Mouse (Mus musculus): ENCODE results near the gene Zcchc24. TPM values are rescaled to one million over a fixed set of nuclear protein-coding genes. Genes with fewer than 3 reads are reported as not detected.
A peak's percentile ranks its signal among the peaks of the same experiment; 100 is the strongest.

Gene Zcchc24
- polyA plus RNA-seq, 1 experiment from 2014 or later = 10.3 TPM

DNA sequence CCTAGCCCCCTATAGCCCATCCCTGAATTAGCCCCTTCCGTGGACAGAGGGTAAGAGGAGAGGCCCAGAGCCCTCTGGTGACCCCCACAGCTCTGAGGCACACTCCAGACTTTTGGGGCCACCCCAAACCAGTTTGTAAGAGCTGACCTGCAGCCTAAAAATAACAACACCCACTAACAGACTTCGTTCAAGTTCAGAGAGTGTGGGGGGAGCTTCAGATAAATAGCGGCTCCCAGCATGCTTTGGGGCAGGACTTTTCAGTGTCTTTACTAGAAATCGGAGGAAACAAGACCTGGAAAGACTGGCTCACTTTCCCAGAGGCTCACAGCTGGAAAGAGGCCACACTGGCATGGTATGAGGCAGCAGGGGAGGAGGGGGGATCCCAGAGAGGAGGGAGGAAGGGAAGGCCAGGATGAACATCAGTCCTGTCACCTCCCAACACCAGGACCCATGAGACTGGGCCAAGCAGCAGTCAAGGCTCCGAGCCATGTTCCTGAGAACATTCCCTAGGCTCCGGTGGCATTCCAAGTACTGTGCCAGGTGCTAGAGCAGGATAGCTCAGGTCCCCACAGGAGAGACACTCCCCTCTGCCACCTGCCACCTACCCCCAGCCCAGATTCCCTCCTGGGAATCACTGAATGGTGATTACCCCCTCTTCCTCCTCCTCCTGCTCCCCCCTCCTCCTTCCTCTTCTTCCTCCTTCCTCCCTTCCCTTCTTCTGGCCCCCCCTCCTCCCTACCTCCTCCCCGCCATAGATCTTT, 20.7 kb downstream of the Zcchc24 start:
- Histone ChIP-seq H3K4me1 (replicated peaks; ENCODE audit: control insufficient read depth, insufficient read depth, low read length) (peaks cover 10% of the 10 kb centered on the region), H3K4me2 (replicated peaks; ENCODE audit: low read depth) (no peak overlapping the region), H3K27ac (ENCODE audit: low read depth, low read length) (no peak overlapping the region), H3K27me3 (replicated peaks; ENCODE audit: control insufficient read depth, insufficient read depth, low read length) (no peaks in the 10 kb centered on the region), H3K4me3 (ENCODE audit: low read depth, low read length) (no peak overlapping the region), H3K9me3 (ENCODE audit: control insufficient read depth) (no peaks in the 10 kb centered on the region), H3K36me3 (ENCODE audit: control insufficient read depth, insufficient read depth) (peaks cover 25% of the 10 kb centered on the region), H3K9ac (ENCODE audit: low read depth, low read length) (no peak overlapping the region)
- no peak for TF ChIP-seq CTCF (IDR thresholded peaks at IDR 0.05; ENCODE audit: low read depth)
- ATAC-seq = no peak
- WGBS = 79% methylated on average over 7 of the region's 7 CpGs

DNA sequence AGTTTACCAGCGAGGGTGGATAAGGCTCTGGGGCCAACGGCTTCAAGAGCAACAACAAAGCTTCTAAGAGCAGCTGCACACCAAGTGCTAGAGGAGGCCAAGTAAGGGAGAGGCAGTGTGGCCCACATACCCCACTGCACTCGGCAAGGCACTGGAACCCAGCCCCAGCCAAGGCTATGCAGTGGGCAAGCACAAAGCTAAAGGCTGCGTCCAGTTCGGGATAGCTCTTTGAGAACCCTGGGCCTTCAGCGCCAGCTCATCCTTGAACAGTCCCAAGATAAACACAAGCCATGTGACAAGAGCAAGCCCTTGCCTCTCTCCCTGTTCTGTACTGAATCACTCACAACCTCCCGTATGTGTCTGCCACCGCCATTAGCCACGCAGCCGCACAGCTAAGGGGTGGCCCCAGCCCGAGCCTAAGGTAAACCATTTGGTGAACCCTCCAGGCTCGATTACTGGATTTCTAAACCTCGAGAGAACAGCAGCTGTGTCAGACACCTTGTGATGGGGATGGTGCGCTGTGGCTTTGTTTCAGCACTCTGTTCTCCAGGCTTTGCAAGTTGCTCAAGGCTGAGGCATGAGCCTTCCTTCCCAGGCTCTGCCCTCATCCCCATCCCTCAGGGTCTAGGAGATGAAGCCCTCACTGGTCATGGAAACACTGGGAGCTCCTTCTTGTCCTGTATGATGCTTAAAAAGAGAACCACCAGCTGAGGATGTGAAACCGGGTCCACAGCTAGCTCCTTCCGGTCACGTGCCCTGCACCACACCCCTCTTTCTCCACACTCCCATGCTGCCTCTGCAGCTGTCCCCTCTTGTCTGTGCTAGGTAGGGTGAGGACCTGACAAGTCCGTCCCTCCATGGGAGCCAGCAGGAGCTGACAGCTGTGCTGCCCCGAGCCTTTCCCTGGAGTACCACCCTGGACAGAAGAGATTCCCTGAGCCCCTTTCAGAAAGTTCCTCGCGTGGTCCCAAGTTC, 21.6 kb downstream of the Zcchc24 start:
- Histone ChIP-seq H3K9me3 (ENCODE audit: control insufficient read depth) (no peaks in the 10 kb centered on the region), H3K4me1 (replicated peaks; ENCODE audit: control insufficient read depth, insufficient read depth, low read length) (peaks cover 10% of the 10 kb centered on the region), H3K4me2 (replicated peaks; ENCODE audit: low read depth) (no peak overlapping the region), H3K27ac (ENCODE audit: low read depth, low read length) (no peak overlapping the region), H3K36me3 (ENCODE audit: control insufficient read depth, insufficient read depth) (peaks cover 25% of the 10 kb centered on the region), H3K4me3 (ENCODE audit: low read depth, low read length) (no peak overlapping the region), H3K27me3 (replicated peaks; ENCODE audit: control insufficient read depth, insufficient read depth, low read length) (no peaks in the 10 kb centered on the region), H3K9ac (ENCODE audit: low read depth, low read length) (no peak overlapping the region)
- no peak for ATAC-seq
- TF ChIP-seq CTCF (IDR thresholded peaks at IDR 0.05; ENCODE audit: low read depth) = no peak
- 65% methylated on average over 21 of the region's 21 CpGs for WGBS

DNA sequence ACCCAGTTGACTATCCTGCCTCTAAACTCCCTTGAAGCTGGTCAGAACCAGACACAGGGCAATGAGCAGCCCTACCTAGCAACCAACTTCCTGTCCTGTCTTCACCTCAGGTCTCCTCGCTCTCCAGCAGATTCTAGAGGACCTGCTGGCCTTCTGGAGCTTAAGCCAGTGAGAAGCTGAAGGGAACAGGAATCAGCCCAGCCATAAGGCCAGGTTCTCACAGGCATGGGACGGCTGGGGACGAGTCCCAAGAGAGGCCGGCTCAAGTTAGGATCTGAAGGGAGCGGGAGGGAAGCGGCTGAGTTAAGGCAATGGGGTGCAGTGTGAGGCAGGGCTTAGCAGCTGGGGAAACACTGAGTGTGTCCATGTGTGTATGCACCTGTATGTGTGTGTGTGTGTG, 22.5 kb downstream of the Zcchc24 start:
- Histone ChIP-seq H3K36me3 (ENCODE audit: control insufficient read depth, insufficient read depth) (peaks cover 19% of the 10 kb centered on the region), H3K9me3 (ENCODE audit: control insufficient read depth) (no peaks in the 10 kb centered on the region), H3K4me3 (ENCODE audit: low read depth, low read length) (no peak overlapping the region), H3K27me3 (replicated peaks; ENCODE audit: control insufficient read depth, insufficient read depth, low read length) (no peaks in the 10 kb centered on the region), H3K9ac (ENCODE audit: low read depth, low read length) (no peak overlapping the region), H3K4me1 (replicated peaks; ENCODE audit: control insufficient read depth, insufficient read depth, low read length) (peaks cover 10% of the 10 kb centered on the region), H3K27ac (ENCODE audit: low read depth, low read length) (0 out of 2 replicates have a peak overlapping the region, but pooled peaks have one; percentile 88), H3K4me2 (replicated peaks; ENCODE audit: low read depth) (no peak overlapping the region)
- 89% methylated on average over 6 of the region's 6 CpGs for WGBS
- ATAC-seq = no peak
- TF ChIP-seq CTCF (IDR thresholded peaks at IDR 0.05; ENCODE audit: low read depth) = no peak

DNA sequence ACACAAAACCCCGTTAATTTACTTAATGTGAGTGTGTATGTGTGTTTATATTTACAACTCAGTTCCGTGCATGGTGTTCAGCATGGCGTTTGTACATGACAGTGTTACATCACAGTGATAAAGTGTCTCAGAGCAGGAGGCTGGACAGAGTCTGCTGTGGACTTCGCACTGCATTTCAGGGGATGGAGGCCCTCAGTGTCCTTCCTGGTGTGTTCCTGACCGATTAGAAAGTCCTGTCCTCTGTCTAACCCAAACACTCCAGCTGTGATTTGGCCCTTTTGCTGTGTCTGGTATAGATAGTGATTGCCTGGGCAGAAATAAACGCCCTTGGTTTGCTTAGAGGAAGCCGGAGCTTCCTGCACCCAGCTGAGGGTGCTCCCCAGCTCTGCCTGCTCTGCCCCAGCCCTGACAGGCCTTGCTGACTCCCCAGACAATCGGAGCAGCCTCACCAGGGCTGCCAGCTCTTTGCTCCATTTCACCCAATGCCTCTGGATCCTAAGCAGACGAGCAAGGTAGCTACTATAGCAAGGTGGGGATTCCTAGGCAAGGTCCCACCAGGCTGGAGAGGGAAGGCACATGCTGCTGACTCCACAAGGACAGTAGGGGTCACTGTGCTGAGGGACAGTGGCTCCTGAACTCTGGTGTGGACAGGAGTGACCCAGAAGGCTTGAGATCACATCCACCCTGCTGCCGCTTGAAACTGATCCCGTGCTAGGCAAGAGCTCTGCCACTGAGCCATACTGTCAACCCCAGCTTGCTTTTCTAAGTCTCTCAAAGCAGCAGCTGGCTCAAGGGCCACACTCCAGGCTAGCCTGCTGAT, 23.3 kb downstream of the Zcchc24 start:
- Histone ChIP-seq H3K4me2 (replicated peaks; ENCODE audit: low read depth) (no peak overlapping the region), H3K27me3 (replicated peaks; ENCODE audit: control insufficient read depth, insufficient read depth, low read length) (no peaks in the 10 kb centered on the region), H3K36me3 (ENCODE audit: control insufficient read depth, insufficient read depth) (peaks cover 15% of the 10 kb centered on the region), H3K4me1 (replicated peaks; ENCODE audit: control insufficient read depth, insufficient read depth, low read length) (peaks cover 10% of the 10 kb centered on the region; the same call in 1 of the 2 replicates), H3K4me3 (ENCODE audit: low read depth, low read length) (no peak overlapping the region), H3K27ac (ENCODE audit: low read depth, low read length) (peak overlapping the region; percentile 88), H3K9ac (ENCODE audit: low read depth, low read length) (no peak overlapping the region), H3K9me3 (ENCODE audit: control insufficient read depth) (no peaks in the 10 kb centered on the region)
- ATAC-seq = peak; percentile 78
- 34% methylated on average over 11 of the region's 11 CpGs for WGBS
- TF ChIP-seq CTCF (IDR thresholded peaks at IDR 0.05; ENCODE audit: low read depth) = peak; percentile 48

DNA sequence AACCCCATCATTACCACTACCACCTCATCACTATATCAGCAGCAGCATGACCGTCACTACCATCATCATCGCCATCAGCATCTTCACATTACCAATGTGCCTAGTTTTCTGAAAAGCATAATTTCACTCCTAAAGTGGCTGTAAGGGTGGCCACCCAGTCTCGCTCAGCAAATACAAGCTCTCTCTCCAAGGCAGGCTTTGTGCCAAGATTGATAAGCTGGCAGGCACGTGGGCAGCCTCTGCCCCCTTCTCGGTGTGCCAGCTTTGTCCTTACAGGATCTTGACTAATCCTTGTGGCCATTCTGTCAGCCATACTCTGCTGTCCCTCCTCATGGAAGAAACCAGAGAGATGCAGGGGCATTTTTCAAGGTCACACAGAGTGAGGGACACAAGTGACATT, 25.9 kb downstream of the Zcchc24 start:
- no peak for TF ChIP-seq CTCF (IDR thresholded peaks at IDR 0.05; ENCODE audit: low read depth)
- Histone ChIP-seq H3K9me3 (ENCODE audit: control insufficient read depth) (no peaks in the 10 kb centered on the region), H3K9ac (ENCODE audit: low read depth, low read length) (no peak overlapping the region), H3K36me3 (ENCODE audit: control insufficient read depth, insufficient read depth) (peaks cover 15% of the 10 kb centered on the region), H3K4me1 (replicated peaks; ENCODE audit: control insufficient read depth, insufficient read depth, low read length) (peaks cover 14% of the 10 kb centered on the region; the same call in 1 of the 2 replicates), H3K27ac (ENCODE audit: low read depth, low read length) (no peak overlapping the region), H3K4me2 (replicated peaks; ENCODE audit: low read depth) (no peak overlapping the region), H3K27me3 (replicated peaks; ENCODE audit: control insufficient read depth, insufficient read depth, low read length) (no peaks in the 10 kb centered on the region), H3K4me3 (ENCODE audit: low read depth, low read length) (no peak overlapping the region)
- ATAC-seq = no peak
- 78% methylated on average over 5 of the region's 5 CpGs for WGBS
